Mouse (Mus musculus) kidney, postnatal 0 days (tissue): ENCODE measurements around the gene Suclg2. TPM values are rescaled to one million over a fixed set of nuclear protein-coding genes. Genes with fewer than 3 reads are reported as not detected.
A peak's percentile ranks its signal among the peaks of the same experiment; 100 is the strongest.
"Not testable (repeated sequence)": the region's sequence is repeated elsewhere in the genome, so short reads cannot be mapped to it uniquely, and the experiment has no call there.

Source experiments
- ATAC-seq: fragments of 200-750 bp; cut with Nextera tagmentation; replicated peaks from 2 replicates; pipeline ENCODE4 v1.8.0; 2017; ENCODE audit warnings: low read depth, moderate number of reproducible peaks, moderate TSS enrichment, moderate library complexity; ENCODE audit not compliant: low FRiP score
- DNase-seq: peaks from one replicate; pipeline ENCODE4 v3.0.0-alpha.2; 2016; ENCODE audit warnings: low spot score
- H3K27ac ChIP-seq: fragments of 300-500 bp; sonication (generic); 2 replicates; pipeline ENCODE4 v1.5.1; 2014; ENCODE audit warnings: mild to moderate bottlenecking
- H3K27me3 ChIP-seq: fragments of 300-500 bp; sonication (generic); 2 replicates; pipeline ENCODE4 v1.6.1; 2014; ENCODE audit warnings: low read length, mixed read lengths; ENCODE audit not compliant: insufficient read depth
- H3K36me3 ChIP-seq: fragments of 300-500 bp; sonication (generic); 2 replicates; pipeline ENCODE4 v1.6.1; 2014; ENCODE audit warnings: low read length, mixed read lengths; ENCODE audit not compliant: insufficient read depth
- H3K4me1 ChIP-seq: fragments of 300-500 bp; sonication (generic); replicated peaks from 2 replicates; pipeline ENCODE4 v1.6.1; 2014; ENCODE audit warnings: antibody characterized with exemption, low read length, mixed read lengths; ENCODE audit not compliant: insufficient read depth
- H3K4me2 ChIP-seq: fragments of 300-500 bp; sonication (generic); 2 replicates; pipeline ENCODE4 v1.6.1; 2014; ENCODE audit warnings: mild to moderate bottlenecking, low read length, moderate library complexity, mixed read lengths
- H3K4me3 ChIP-seq: fragments of 300-500 bp; sonication (generic); replicated peaks from 2 replicates; pipeline ENCODE4 v1.5.1; 2014; ENCODE audit warnings: low read depth, low read length
- H3K9ac ChIP-seq: fragments of 300-500 bp; sonication (generic); 2 replicates; pipeline ENCODE4 v1.6.1; 2014; ENCODE audit warnings: low read depth, low read length
- H3K9me3 ChIP-seq: fragments of 300-500 bp; sonication (generic); replicated peaks from 2 replicates; pipeline ENCODE4 v1.6.1; 2016; ENCODE audit warnings: low read length, inconsistent platforms, mixed read lengths
- CTCF ChIP-seq: IDR thresholded peaks from 2 replicates; pipeline ENCODE4 v1.5.1; 2016; ENCODE audit warnings: antibody characterized with exemption, low read depth, mild to moderate bottlenecking, moderate library complexity
- WGBS: fragments of 180-500 bp; shearing (Covaris S2); extraction: QIAGEN DNeasy Blood & Tissue Kit; methylation state at CpG from one replicate; pipeline ENCODE4 v1.1.7; 2014; 5-methylcytosine and 5-hydroxymethylcytosine counted together
- polyA plus RNA-seq: library from polyadenylated mRNA; unstranded; fragments of >200 nt; fragmentation: Nextera tagmentation; extraction: Ambion mirVana; gene quantifications from 2 replicates; pipeline ENCODE4 v1.2.1, GENCODE M21; 2015

The Suclg2 gene
- polyA plus RNA-seq, 1 experiment from 2014 or later, result 143 TPM

DNA sequence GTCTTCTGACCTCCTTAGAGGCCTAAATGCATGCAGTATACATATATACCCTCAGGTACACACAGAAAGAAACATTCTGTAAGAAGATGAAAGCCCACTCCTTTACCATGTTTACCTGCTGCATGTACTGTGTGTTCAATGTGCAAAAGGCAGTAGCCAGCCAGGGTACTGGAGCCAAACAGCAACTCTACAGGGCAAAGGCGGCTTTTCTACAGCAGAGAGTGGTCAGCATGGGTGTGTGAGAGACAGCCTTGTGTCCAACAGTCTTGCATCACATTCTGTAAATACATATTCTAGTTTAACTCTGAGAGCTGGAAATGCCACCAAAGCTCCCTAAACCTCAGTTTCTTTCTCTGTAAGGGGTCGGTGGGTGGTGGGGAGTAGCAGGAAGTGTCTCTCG, 110.5 kb downstream of the Suclg2 start:
- Histone ChIP-seq H3K4me2 (no peak overlapping the region), H3K9me3 (no peaks in the 10 kb centered on the region), H3K27me3 (no peaks in the 10 kb centered on the region), H3K9ac (no peak overlapping the region), H3K27ac (no peak overlapping the region), H3K4me1 (0 out of 2 replicates have a peak, but pooled peaks cover under 1% of the 10 kb centered on the region), H3K4me3 (no peak overlapping the region), H3K36me3 (no peaks in the 10 kb centered on the region)
- no peak for DNase-seq
- WGBS, result 90% methylated on average over 3 of the region's 3 CpGs
- no peak for ATAC-seq
- TF ChIP-seq CTCF, result no peak

DNA sequence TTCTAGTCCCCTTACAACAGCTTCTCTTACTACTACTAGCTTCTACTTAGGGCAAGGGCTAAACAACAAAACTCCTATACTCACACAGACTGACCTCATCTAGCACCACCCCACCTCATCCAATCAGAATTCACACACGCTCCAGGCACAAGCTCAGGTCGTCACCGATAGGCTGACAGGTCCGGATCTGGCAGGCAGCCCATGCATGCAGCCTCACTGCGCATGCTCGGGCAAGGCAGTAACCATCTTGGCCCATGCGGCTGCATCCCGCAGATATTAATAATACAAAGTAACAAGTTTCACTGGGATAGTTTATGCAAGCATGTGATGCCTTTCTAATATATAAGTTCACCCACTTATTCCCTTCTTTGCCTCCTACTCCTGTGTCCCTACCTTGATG, 117.9 kb downstream of the Suclg2 start:
- not testable (repeated sequence) for H3K4me3 ChIP-seq, H3K4me1 ChIP-seq, H3K36me3 ChIP-seq, H3K27me3 ChIP-seq, H3K9me3 ChIP-seq, H3K9ac ChIP-seq, H3K4me2 ChIP-seq, DNase-seq, ATAC-seq, H3K27ac ChIP-seq
- 88% methylated on average over 8 of the region's 8 CpGs for WGBS

DNA sequence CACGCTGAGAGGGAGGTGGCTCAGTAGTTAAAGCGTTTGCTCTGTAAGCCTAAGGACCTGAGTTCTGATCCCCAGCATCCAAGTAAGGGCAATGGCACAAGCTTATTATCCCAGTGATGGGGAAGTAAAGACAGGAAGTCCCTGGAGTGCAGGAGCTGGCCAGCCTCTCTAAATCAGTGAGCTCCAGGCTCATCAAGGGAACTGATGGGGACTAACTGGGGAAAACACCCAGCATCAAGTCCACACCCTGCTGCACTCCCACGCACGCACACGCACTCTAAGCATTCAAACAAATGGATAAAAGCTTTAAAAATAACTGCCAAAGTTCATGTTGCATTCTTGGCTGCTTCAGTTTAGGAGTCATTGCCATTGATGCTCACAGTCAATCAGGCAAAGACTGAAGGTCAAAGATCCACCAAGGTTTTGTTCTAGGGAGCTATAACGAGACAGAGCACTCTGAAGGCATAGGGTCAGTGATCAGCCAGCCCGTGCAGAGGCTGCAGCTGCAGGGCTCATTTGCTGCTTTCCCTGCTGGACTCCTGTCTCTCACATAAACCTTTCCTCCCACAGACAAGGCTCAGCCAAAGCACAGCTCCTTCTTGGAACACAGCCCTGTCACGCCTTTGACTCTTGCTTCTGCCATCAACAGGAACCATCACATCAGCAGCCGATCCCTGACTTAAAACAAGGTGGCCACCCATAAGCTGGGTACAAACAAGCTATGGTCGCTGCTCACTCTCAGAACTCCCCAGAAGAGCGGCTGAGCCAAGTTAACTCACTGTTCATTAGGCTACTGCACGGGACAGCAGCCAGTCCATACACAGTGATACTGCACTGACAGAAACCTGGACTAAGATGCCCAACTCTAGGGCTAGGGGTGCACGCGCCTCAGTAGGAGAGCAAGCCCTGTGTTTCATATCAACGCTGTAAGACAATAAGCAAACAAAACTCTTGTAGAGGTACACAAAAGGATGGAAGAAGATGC, 121.5 kb downstream of the Suclg2 start:
- no peak for TF ChIP-seq CTCF
- H3K9me3 ChIP-seq, result no peaks in the 10 kb centered on the region
- H3K36me3 ChIP-seq, result 0 out of 2 replicates have a peak, but pooled peaks cover 5% of the 10 kb centered on the region
- no peak overlapping the region for H3K9ac ChIP-seq
- ATAC-seq, result peak; percentile 69
- 0 out of 2 replicates have a peak overlapping the region, but pooled peaks have one; percentile 18 for H3K4me2 ChIP-seq
- no peaks in the 10 kb centered on the region for H3K27me3 ChIP-seq
- H3K27ac ChIP-seq, result peak overlapping the region; percentile 31; the same call in 1 of the 2 replicates
- peak; percentile 88 for DNase-seq
- no peak overlapping the region for H3K4me3 ChIP-seq
- H3K4me1 ChIP-seq, result peaks cover 5% of the 10 kb centered on the region
- 38% methylated on average over 15 of the region's 15 CpGs for WGBS

- no peak overlapping the region for H3K4me3 ChIP-seq
- no peak for ATAC-seq
- H3K9me3 ChIP-seq, result no peaks in the 10 kb centered on the region
- WGBS, result 77% methylated on average over 2 of the region's 2 CpGs
- no peak for TF ChIP-seq CTCF
- H3K27me3 ChIP-seq, result no peaks in the 10 kb centered on the region
- H3K4me2 ChIP-seq, result no peak overlapping the region
- DNase-seq, result no peak
- no peak overlapping the region for H3K9ac ChIP-seq
- 0 out of 2 replicates have a peak, but pooled peaks cover 5% of the 10 kb centered on the region for H3K36me3 ChIP-seq
- peaks cover 5% of the 10 kb centered on the region for H3K4me1 ChIP-seq
- no peak overlapping the region for H3K27ac ChIP-seq
Measured at GRCm38 (mm10) chr6:95595852-95596251, 122.7 kb downstream of the Suclg2 start.

DNA sequence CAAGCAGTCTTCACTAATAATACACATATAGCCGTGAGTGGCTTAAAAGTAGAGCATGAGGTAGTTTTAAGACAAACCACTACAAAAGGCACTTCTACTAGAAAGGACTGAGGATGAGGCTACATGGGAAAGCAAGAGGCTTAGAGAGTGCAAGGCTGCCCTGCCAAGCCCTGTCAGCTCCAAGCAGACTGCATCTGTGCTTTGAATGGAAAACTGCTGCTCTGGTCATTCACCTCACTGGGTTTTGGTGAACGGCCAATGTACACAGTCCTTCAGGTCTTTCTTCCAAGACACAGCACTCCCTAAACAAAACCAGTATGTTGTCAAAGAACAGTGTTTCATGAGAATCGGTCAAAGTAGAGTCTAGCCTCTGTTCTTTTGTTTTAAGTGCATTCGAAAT, 124.4 kb downstream of the Suclg2 start:
- no peak overlapping the region for H3K4me3 ChIP-seq
- H3K9ac ChIP-seq, result no peak overlapping the region
- peaks cover 5% of the 10 kb centered on the region for H3K4me1 ChIP-seq
- H3K9me3 ChIP-seq, result no peaks in the 10 kb centered on the region
- no peak for ATAC-seq
- 0 out of 2 replicates have a peak, but pooled peaks cover 5% of the 10 kb centered on the region for H3K36me3 ChIP-seq
- TF ChIP-seq CTCF, result no peak
- WGBS, result 56% methylated on average over 4 of the region's 4 CpGs
- DNase-seq, result peak; percentile 47
- H3K4me2 ChIP-seq, result no peak overlapping the region
- no peaks in the 10 kb centered on the region for H3K27me3 ChIP-seq
- no peak overlapping the region for H3K27ac ChIP-seq

- peak; percentile 66 for DNase-seq
- H3K4me1 ChIP-seq, result peaks cover 3% of the 10 kb centered on the region
- 55% methylated on average over 6 of the region's 6 CpGs for whole genome bisulfite sequencing
- H3K4me2 ChIP-seq, result no peak overlapping the region
- no peaks in the 10 kb centered on the region for H3K9me3 ChIP-seq
- 0 out of 2 replicates have a peak, but pooled peaks cover 5% of the 10 kb centered on the region for H3K36me3 ChIP-seq
- ATAC-seq, result no peak; the same call in 1 of the 2 replicates
- H3K27ac ChIP-seq, result no peak overlapping the region
- no peaks in the 10 kb centered on the region for H3K27me3 ChIP-seq
- H3K4me3 ChIP-seq, result no peak overlapping the region
- TF ChIP-seq CTCF, result no peak
- H3K9ac ChIP-seq, result no peak overlapping the region
Measured at GRCm38 (mm10) chr6:95592396-95592795, 126.2 kb downstream of the Suclg2 start.
